Mouse (Mus musculus) CH12F3 (cell line): ENCODE measurements around the gene Ttyh1.

Source experiments
- in situ Hi-C: fragments of 300-500 bp; cut with MboI; formaldehyde crosslinking; loops from 2 replicates; pipeline ENCODE4 v1.14.3; 2020; ENCODE audit warnings: low sequenced_read_pairs

The Ttyh1 gene

DNA sequence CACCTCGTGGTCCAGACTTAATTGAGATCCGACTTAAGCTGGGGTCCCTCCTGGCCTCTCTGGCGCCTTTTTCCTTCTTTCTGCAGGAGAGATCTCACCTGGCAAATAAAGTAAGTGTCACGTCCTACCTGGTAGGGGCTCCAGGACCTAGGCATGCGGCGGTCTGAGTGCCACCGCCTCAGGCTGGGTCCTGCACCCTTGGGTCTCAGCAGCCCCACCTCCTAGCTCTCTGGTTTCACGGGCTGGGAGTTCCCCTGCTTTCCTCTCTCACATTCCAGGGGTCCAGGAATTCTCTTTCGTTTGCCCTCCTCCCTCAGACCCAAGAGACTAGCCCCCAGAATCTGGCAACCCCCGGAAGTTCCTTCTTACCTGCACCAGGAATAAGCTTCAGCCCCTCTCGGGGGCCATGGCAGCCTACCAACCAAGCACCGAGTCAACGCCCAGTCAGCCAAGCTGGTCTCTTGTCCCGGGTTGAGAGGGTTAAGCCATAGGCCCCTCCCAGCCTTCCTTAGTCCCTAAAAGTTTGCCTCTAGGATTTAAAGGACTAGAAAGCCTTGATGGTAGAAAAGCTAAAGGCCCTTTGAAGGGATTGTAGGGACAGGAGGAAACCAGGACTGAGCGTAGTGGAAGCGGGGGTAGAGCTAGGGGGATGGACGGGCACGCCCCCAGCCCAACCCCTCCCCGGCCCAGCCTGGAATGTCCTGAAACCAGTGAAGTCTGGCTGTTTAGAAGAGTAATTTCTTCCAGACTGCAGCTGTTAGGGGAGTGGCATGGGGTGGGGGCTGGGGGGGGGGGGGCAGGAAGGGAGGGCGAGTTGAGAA lies 45.1 kb downstream of the Ttyh1 start, which contains the start of gene Cdc42ep5:
TSS of gene Cdc42ep5 (minus strand) at position 771 of the 821 bp plus-strand sequence.
- in situ Hi-C loops = no loop called here

DNA sequence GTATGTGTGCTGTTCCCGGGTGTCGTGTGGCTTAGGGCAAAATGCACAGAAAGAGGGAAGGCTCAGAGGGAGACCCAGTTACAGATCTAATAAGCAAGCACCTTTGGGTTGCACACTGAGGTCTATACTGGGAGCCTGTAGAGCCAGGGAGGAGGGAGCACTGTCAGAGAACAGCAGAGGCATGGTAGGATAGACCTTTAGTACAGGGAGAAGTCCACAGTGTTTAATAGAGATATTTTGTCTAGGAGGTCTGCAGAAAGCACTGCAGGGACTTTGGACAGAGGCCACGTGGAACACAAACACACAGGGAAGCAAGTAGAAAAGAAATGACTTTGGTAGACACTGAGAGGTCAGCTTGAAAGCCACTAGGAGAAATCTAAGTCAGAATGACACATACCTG lies 46.1 kb downstream of the Ttyh1 start:
- in situ Hi-C loops = no loop called here

DNA sequence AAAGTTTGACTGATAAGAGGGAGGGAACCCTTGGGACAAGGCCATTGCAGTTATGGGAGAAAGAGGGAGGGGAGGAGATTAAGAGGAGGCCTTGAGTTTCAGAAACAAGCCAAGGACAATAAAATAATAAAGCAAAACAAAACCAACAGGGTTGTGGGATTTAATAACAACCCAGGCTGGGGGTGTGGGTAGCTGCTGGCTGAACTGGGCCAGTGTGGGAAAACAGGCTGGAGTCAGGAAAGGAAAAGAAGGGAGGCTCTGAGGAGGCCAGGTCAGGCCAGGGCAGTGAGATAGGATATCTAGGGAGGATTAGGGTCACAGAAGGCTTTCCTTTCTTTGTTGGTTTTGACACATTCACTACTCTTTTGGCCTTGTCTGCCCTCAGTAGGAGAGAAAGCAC lies 47.9 kb downstream of the Ttyh1 start:
- in situ Hi-C loops = no loop called here

DNA sequence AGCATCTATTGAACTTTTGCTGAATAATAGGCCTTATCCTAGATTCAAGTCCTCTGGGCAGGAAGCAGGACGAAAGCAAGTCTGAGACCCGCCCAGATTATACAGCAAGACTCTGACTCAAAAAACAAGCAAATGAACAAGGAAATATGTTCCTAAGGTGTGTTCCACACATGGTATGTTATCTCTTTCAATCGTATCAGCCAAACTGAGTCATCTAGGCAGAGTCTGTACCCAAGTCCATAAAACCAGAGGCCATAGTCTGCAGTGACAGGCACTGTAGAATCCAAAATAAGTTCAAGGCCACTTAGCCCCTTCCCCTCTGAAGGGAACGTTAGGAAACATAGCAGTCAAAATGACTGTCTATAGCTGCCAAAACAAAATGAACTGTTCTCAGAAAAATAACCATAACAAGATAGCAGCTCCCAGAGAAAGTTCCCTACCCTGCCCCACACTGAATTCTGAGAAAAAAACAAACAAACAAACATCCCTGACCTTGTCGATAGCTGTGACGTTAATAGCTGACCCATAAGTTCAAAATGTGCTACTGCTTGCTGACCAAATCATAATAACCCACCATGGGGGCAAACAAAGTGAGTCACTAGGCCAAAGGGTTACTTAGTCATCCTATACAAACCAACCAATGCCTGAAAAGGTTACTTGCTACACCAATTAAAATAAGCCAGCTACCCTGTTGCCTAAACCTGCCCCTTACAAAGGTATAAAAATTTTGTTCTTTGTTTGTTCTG lies 51.2 kb downstream of the Ttyh1 start:
- in situ Hi-C loops = no loop called here

GRCm38 (mm10) chr7:4178438-4178837 lies 59.2 kb downstream of the Ttyh1 start:
- in situ Hi-C loops = no loop called here
